Mouse (Mus musculus) macrophage (primary cell): ENCODE measurements at regions not wholly inside any gene's neighbourhood (a gene's known extent, or its start where the extent isn't known, plus 50 kb on each side); places are given as distances from the start of the nearest gene placed in this dataset.

Experiments used
- H3K27ac ChIP-seq: fragments of 350-480 bp; formaldehyde crosslinking; 2 replicates; pipeline ENCODE4 v1.9.0; 2021
- H3K36me3 ChIP-seq: fragments of 350-480 bp; formaldehyde crosslinking; 2 replicates; pipeline ENCODE4 v1.9.0; 2021; ENCODE audit errors: inconsistent target
- H3K4me3 ChIP-seq: fragments of 350-480 bp; formaldehyde crosslinking; 2 replicates; pipeline ENCODE4 v1.9.0; 2021; ENCODE audit errors: inconsistent target
- H3K79me2 ChIP-seq: fragments of 350-480 bp; formaldehyde crosslinking; 2 replicates; pipeline ENCODE4 v1.9.0; 2021; ENCODE audit errors: inconsistent target
- WGBS: methylation state at CpG from one replicate; pipeline ENCODE4 v1.1.7; 2026; ENCODE audit warnings: inconsistent platforms; ENCODE audit not compliant: missing documents; 5-methylcytosine and 5-hydroxymethylcytosine counted together

- WGBS, result 75% methylated on average over 1 of the region's 1 CpGs
- no peaks in the 10 kb centered on the region for H3K79me2 ChIP-seq
- H3K36me3 ChIP-seq, result no peaks in the 10 kb centered on the region
- H3K4me3 ChIP-seq, result no peak overlapping the region
- no peak overlapping the region for H3K27ac ChIP-seq
Observed at GRCm38 (mm10) chr3:51127875-51128274, 96.4 kb upstream of the Noct start.

- no peaks in the 10 kb centered on the region for H3K36me3 ChIP-seq
Observed at GRCm38 (mm10) chr3:51128491-51129155, 95.6 kb upstream of the Noct start.

DNA sequence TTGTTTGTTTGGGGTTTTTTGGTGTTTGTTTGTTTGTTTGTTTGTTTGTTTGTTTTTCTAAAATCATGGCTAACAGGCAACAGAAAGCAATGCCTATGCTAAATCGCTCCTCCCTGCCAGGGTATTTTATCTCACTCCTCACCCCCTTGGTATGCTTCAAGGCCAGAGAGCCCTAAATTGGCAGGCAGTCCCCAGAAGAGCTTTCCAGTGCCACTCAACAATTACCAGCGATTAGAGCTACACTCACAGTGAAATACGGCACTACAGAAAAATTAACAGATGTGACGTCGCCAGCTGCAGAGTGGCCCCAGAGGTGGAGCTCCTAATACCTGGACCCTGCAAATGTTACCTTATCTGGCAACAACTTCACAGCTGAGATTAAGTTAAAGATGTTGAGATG lies 93.5 kb upstream of the Noct start:
- Histone ChIP-seq H3K36me3 (no peaks in the 10 kb centered on the region), H3K27ac (no peak overlapping the region), H3K4me3 (no peak overlapping the region), H3K79me2 (no peaks in the 10 kb centered on the region)
- 89% methylated on average over 5 of the region's 5 CpGs for WGBS

More at GRCm38 (mm10) chr3:51128491-51129155, 95.6 kb upstream of the Noct start:
- no peaks in the 10 kb centered on the region for H3K79me2 ChIP-seq
- 16% methylated on average over 10 of the region's 10 CpGs for WGBS
- no peak overlapping the region for H3K4me3 ChIP-seq
- no peak overlapping the region for H3K27ac ChIP-seq

GRCm38 (mm10) chr3:51131341-51131740 lies 92.9 kb upstream of the Noct start:
- WGBS, result 85% methylated on average over 3 of the region's 3 CpGs
- H3K36me3 ChIP-seq, result no peaks in the 10 kb centered on the region
- H3K79me2 ChIP-seq, result no peaks in the 10 kb centered on the region
- H3K27ac ChIP-seq, result no peak overlapping the region
- H3K4me3 ChIP-seq, result no peak overlapping the region

DNA sequence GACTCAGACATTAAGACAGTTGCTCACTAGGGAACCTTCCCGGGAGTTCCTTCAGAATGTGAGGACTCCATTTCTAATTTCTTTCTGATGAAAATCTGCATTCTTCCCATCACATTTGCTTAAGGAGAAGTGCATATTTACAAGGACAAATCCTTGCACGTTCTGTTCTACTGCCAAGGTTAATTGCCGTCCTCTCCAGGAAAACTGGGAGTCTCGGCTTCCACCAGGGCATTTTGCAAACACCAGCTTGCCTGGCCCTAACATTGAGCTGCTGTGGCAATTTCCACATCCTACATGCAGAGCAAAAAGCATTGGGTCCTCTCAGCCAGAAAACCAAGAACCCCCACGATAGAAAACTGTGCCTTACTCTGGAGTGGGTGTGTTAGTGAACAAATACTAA lies 91.5 kb upstream of the Noct start:
- 89% methylated on average over 5 of the region's 5 CpGs for WGBS
- H3K79me2 ChIP-seq, result no peaks in the 10 kb centered on the region
- H3K36me3 ChIP-seq, result no peaks in the 10 kb centered on the region

DNA sequence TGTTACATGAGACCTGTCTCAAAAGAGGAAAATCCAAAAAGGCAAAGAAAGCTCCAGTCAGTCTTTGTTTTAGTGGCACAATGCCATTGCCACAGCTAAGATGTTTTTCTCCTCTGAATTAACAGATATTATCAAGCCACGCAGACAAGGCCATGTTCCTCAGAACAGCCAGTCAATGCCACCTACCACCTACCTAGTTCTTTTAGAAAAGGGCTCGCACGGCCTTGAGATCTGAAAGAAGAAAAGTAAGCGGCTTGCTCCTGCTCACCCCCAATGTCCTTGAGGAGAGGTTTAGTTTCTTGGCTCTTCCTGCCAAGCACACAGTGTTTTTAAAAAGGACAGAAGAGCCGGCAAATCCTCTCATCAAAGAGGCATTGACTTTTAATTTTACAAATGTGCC lies 88.7 kb upstream of the Noct start:
- WGBS, result 77% methylated on average over 5 of the region's 5 CpGs
- H3K4me3 ChIP-seq, result no peak overlapping the region
- H3K79me2 ChIP-seq, result no peaks in the 10 kb centered on the region
- no peak overlapping the region for H3K27ac ChIP-seq
- H3K36me3 ChIP-seq, result no peaks in the 10 kb centered on the region

More for the DNA sequence above, 91.5 kb upstream of the Noct start:
- Histone ChIP-seq H3K27ac (no peak overlapping the region), H3K4me3 (no peak overlapping the region)

- Histone ChIP-seq H3K27ac (no peak overlapping the region), H3K4me3 (no peak overlapping the region), H3K79me2 (no peaks in the 10 kb centered on the region), H3K36me3 (no peaks in the 10 kb centered on the region)
- WGBS, result 88% methylated on average over 8 of the region's 8 CpGs
Observed at GRCm38 (mm10) chr3:51137730-51138312, 86.4 kb upstream of the Noct start.

GRCm38 (mm10) chr3:51145985-51146384 lies 78.3 kb upstream of the Noct start:
- WGBS, result 0% methylated on average over 2 of the region's 2 CpGs
- H3K27ac ChIP-seq, result no peak overlapping the region
- H3K79me2 ChIP-seq, result no peaks in the 10 kb centered on the region
- H3K36me3 ChIP-seq, result no peaks in the 10 kb centered on the region
- no peak overlapping the region for H3K4me3 ChIP-seq

GRCm38 (mm10) chr3:51150012-51150411 lies 74.2 kb upstream of the Noct start:
- WGBS, result 99% methylated on average over 6 of the region's 6 CpGs
- Histone ChIP-seq H3K36me3 (no peaks in the 10 kb centered on the region), H3K4me3 (no peak overlapping the region), H3K27ac (no peak overlapping the region), H3K79me2 (no peaks in the 10 kb centered on the region)

DNA sequence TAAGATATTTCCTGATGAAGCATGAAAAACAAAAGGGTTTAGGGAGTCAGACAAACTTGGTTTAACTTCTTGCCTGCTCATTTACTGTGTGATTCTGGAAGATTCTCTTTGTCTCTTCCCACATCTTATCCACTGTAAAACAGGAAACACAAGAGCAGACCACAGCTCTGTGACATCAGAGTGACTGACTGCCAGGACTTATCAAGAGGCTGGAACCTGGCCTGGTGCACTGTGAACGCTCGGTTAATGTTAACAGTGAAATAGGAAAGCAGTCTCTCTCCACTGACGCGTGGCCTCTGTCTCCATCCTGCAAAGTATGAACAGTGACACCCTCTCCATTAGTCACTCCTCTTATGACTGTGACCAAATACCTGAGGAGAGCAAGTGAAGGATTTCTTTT lies 73.1 kb upstream of the Noct start:
- H3K36me3 ChIP-seq, result no peaks in the 10 kb centered on the region
- 28% methylated on average over 4 of the region's 4 CpGs for WGBS
- no peaks in the 10 kb centered on the region for H3K79me2 ChIP-seq
- H3K27ac ChIP-seq, result no peak overlapping the region
- no peak overlapping the region for H3K4me3 ChIP-seq

- WGBS, result 36% methylated on average over 4 of the region's 4 CpGs
- Histone ChIP-seq H3K27ac (no peak overlapping the region), H3K36me3 (no peaks in the 10 kb centered on the region), H3K79me2 (no peaks in the 10 kb centered on the region), H3K4me3 (no peak overlapping the region)
Observed at GRCm38 (mm10) chr3:51155621-51156020, 68.6 kb upstream of the Noct start.

GRCm38 (mm10) chr3:51156386-51157290 lies 67.6 kb upstream of the Noct start:
- WGBS, result 76% methylated on average over 20 of the region's 20 CpGs
- H3K4me3 ChIP-seq, result no peak overlapping the region
- no peak overlapping the region for H3K27ac ChIP-seq
- no peaks in the 10 kb centered on the region for H3K36me3 ChIP-seq
- no peaks in the 10 kb centered on the region for H3K79me2 ChIP-seq

DNA sequence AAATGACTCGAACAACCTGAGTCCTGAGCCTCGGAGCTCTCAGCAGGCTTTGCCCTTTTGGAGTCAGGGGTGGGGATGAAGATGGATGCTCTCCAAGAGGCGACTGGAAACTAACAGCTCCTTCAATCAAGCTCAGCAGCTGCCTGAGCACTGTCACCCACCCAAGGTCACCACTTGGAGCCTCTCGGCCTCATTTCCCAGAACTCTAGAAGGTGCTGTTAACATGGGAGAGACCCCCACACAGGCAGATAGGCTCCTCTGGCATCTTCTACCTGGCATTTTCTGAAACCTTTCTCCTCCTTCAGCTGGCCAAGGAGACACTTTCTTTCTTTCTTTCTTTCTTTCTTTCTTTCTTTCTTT lies 67.0 kb upstream of the Noct start:
- Histone ChIP-seq H3K4me3 (no peak overlapping the region), H3K79me2 (no peaks in the 10 kb centered on the region), H3K36me3 (no peaks in the 10 kb centered on the region), H3K27ac (no peak overlapping the region)
- 93% methylated on average over 4 of the region's 4 CpGs for WGBS

DNA sequence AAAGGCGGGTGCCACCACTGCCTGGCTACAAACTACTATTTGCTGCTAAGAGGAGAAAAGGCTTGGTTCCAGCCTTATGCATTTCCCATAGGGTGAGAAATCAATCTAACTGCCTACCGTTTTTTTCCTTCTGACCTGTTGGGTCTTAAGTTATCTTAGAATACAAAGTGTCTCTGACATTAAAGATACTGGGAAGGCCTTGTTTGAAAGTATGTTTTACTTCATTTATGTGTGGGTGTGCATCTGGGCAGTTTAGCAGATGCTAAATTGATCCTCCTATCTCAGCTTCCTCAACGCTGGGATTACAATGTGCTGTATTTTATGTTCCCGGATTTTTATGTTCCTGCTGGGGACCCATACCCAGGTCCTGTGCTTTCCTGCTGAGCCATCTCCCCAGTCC lies 65.8 kb upstream of the Noct start:
- H3K4me3 ChIP-seq, result no peak overlapping the region
- H3K27ac ChIP-seq, result no peak overlapping the region
- WGBS, result 91% methylated on average over 4 of the region's 4 CpGs
- no peaks in the 10 kb centered on the region for H3K79me2 ChIP-seq
- no peaks in the 10 kb centered on the region for H3K36me3 ChIP-seq

- Histone ChIP-seq H3K27ac (no peak overlapping the region), H3K36me3 (no peaks in the 10 kb centered on the region), H3K79me2 (no peaks in the 10 kb centered on the region), H3K4me3 (no peak overlapping the region)
- WGBS, result 94% methylated on average over 4 of the region's 4 CpGs
Observed at GRCm38 (mm10) chr3:51159322-51159721, 64.9 kb upstream of the Noct start.
